Mouse (Mus musculus) CH12F3 (cell line): ENCODE data around the gene Uba1.

Source experiments
- in situ Hi-C: fragments of 300-500 bp; cut with MboI; formaldehyde crosslinking; loops from 2 replicates; pipeline ENCODE4 v1.14.3; 2020; ENCODE audit warnings: low sequenced_read_pairs

The Uba1 gene

GRCm38 (mm10) chrX:20658026-20658652, at the start of gene Uba1:
Uba1 (plus strand) TSS chrX:20658326.
- in situ Hi-C loops, result loop anchor here (25.0 kb wide), 1 partner anchor 279 kb away; the partner anchor contains the start of gene Cfp

GRCm38 (mm10) chrX:20608500-20608899, 49.6 kb upstream of the Uba1 start:
- in situ Hi-C loops, result no loop called here

- in situ Hi-C loops, result no loop called here
Observed at GRCm38 (mm10) chrX:20616861-20617175, 41.3 kb upstream of the Uba1 start.

DNA sequence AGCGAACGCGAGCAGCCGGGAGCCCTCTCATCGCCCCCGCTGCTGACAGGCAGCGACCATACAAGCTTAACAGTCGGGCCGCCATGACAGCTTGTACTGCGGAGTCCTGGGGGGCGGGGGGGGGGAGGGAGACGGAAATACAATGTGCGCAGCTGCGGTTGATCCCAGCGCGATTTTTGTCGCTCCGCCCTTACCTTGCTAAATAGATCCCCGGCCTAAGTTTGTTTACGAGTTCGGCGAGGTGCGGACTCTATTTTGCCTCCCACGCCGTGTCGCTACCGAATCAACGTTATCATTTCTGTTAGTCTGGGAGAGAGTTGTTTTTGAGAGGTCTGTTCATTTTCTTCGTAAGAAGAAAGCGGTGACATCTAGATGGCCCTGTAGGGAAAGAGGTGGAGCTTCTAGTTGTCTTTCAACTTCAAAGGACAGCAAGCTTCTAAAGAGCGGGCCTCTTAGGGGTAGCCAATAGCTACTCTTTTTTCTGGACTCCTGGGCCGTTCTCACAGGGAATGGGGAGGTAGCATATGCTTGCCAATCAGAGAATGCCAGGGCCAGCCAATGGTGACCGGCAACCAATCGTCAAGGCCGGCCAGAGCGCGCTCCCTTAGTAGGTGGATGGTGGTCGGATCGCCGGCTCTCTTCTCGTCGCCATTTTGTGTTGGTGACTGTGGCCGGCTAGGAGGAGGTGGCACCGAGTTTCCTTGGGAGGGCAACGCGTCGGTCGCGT, 40.8 kb upstream of the Uba1 start, which contains the start of the genes Rbm10 and Ndufb11:
Rbm10 (plus strand) TSS at position 328 of the 727 bp plus-strand sequence.
Ndufb11 (minus strand) TSS at position 444 of the 727 bp plus-strand sequence.
- in situ Hi-C loops, result no loop called here

DNA sequence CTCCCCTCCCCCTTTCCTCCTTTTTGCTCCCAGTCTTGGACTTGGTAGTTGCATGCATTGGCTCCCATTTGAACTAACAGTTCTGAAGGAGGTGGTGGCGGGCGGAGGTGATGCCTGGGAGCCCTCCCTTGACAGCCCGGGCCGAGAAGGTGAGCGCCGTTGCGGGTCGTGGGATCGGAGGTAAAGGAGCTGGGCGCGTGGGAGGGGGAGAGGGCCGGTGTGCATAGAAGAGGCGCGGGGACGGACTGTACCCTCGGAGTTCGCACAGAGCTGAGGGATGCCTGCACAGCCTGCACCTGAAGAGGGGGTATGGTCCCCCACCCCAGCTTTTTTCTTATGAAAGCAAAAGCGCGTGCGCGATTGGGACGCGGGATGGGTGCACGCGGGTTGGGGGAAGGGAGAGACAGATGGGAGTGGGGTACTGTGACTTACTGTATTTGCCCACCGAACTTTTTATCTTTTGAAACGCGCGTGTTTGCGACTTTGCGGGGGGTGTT, 40.2 kb upstream of the Uba1 start:
- in situ Hi-C loops, result no loop called here

DNA sequence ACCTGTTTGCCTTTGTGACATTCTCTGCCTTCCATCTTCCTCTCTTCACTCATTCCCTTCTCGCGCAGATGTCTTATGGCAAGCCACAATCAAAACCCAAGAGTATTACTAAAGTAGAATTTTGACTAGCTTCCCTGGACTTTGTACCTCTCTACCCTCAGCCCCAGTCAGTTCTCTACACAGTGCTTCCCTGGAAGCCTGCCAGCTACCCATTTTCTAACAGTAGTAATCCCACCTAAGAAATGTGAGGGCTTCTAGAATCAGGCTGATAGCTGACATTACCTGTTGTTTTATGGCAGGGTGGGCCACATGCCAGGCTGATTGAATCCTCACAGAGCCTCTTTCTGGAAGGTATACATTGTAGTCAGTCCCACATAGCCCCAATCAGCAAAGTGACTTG, 20.0 kb upstream of the Uba1 start:
- in situ Hi-C loops, result no loop called here

GRCm38 (mm10) chrX:20644780-20645179, 13.3 kb upstream of the Uba1 start:
- in situ Hi-C loops, result no loop called here

GRCm38 (mm10) chrX:20657593-20657992, 533 bp upstream of the Uba1 start:
- in situ Hi-C loops, result loop anchor here (25.0 kb wide), 1 partner anchor 280 kb away; the partner anchor contains the start of gene Cfp

DNA sequence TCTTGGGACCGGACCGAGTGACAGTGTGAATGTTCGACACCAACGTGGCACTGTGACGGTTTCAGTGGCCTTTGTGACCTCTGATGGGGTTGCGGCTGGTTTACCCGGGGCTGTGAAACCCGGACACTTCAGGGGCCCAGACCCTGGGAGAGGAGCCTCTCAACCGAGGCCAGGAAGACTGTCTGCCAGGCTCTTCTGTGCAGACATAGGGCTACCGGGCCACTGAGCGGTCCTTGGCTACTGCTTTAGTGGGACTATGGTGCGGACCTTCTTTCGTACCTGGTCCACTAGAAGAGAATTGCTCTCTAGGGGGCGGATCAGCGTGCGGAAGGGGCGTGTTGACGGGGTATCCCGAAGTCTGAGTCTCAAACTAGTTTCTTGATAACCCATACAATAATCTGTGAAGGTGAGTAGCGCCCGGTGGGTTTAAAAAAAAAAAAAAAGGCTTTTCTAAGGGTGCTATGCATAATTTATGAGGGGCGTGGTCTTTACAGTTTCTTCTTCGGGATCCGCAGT, 823 bp downstream of the Uba1 start:
- in situ Hi-C loops, result loop anchor here (25.0 kb wide), 1 partner anchor 278 kb away; the partner anchor contains the start of gene Cfp

- in situ Hi-C loops, result loop anchor here (25.0 kb wide), 1 partner anchor 275 kb away; the partner anchor contains the start of gene Cfp
Observed at GRCm38 (mm10) chrX:20662317-20662715, 4.2 kb downstream of the Uba1 start.

GRCm38 (mm10) chrX:20662716-20663443, 4.8 kb downstream of the Uba1 start:
- in situ Hi-C loops, result loop anchor here (25.0 kb wide), 1 partner anchor 274 kb away; the partner anchor contains the start of gene Cfp

DNA sequence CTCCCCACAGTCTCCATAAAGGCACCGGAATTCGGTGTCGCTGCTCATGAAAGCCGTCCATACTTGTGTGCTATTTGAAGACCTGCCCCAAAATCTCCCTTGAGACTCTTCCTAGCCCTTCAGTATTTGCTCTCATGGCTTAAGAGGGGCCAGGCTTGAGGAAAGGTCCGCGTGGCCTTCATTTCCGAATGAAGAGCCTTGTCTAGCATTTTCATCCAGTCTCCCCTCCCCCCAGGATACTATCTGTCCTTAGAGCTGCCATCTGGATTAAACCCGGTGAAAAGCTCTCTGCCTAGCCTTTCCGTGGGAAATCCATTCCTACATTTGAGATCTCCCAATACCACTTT, 5.3 kb downstream of the Uba1 start:
- in situ Hi-C loops, result loop anchor here (25.0 kb wide), 1 partner anchor 274 kb away; the partner anchor contains the start of gene Cfp

DNA sequence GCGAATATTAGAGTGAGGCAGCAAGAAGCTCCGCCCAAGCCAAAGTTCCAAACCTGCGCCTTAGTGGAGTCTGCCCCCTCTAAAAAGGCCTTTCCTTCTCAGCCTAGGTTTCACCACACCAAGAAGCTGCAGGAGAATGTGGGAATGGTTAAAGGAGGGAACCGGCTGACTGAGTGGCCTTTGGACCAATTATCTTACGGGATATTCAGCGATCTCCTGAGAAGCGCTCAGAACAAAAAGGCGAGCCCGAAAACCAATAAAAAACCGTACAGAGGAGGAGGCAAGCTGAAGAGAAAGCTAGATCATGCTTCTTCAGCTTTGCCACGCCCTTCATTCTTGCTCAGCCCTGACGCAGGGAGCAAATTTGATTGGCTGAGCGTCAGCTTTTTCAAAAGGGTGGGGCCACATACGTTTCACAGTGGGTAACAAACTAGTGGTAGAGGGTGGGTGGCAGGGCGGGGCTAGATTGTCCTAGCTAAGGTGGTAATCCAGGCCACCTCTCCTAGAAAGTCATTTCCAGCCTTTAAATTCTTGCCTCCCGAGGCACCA, 29.5 kb downstream of the Uba1 start, which contains the start of gene Cdk16:
Cdk16 (plus strand) TSS at position 436 of the 549 bp plus-strand sequence.
- in situ Hi-C loops, result no loop called here

DNA sequence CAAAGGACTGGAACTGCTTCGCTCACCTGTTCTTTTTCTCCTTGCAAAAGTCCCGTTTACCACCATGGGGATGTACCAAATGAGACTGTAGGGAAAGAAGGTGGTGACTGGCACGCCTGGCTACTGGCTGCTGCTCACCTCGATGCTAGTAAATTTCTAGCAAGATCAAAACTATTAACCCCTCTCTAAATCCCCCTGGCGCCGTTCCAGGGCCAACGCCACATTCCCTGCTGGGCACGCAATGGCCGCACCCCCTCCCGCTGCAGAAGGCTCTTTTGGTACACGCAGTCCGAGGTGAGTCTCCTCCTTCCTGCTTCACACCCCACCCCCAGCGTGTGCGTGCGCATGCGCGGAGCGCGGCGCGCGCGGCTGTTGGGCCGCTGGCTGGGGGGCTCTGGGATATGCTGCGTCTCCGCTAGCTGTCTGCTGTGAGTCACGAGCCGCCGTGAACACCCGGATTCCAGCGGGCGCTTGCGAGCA, 30.0 kb downstream of the Uba1 start:
- in situ Hi-C loops, result no loop called here

DNA sequence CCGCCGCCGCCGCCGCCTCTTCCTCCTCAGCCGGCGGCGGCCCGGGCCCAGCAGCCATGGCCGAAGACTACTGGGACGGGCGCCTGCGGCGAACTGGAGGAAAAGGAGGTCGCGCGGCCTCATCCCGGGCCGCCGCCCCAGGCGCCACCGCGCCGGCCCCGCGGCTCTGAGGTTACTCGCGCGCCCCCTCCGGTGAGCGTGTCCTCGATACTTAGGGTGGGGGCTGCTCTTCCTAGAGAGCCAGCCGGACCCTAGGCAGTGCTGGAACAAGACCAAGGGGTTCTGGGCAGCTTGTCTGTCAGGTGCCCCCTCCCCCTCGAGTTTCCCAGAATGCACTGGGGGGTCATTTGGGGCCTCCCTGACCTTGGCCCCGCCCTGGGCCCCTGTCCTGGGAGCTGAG, 30.5 kb downstream of the Uba1 start:
- in situ Hi-C loops, result no loop called here

DNA sequence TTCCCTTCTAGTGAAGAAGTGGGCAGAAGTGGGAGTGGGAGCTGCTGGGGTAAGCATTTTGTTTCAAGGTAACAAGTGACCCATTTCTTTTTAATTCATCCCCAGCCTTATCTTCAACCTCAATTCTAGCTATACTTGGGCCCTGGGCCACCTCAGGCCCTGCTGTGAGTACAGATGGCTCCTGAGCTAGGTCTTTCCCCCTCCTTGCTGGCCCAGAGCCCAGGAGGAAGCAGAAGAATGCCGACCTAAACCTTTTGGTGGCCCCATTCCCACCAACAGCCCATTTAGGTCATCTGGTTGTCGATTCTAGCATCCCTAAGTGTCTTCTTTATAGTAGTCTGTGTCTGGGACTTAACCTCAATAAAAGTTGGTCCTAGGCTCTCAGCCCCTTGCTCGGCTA, 33.4 kb downstream of the Uba1 start:
- in situ Hi-C loops, result no loop called here

GRCm38 (mm10) chrX:20692616-20693015, 34.5 kb downstream of the Uba1 start:
- in situ Hi-C loops, result no loop called here

GRCm38 (mm10) chrX:20695842-20696241, 37.7 kb downstream of the Uba1 start:
- in situ Hi-C loops, result no loop called here

DNA sequence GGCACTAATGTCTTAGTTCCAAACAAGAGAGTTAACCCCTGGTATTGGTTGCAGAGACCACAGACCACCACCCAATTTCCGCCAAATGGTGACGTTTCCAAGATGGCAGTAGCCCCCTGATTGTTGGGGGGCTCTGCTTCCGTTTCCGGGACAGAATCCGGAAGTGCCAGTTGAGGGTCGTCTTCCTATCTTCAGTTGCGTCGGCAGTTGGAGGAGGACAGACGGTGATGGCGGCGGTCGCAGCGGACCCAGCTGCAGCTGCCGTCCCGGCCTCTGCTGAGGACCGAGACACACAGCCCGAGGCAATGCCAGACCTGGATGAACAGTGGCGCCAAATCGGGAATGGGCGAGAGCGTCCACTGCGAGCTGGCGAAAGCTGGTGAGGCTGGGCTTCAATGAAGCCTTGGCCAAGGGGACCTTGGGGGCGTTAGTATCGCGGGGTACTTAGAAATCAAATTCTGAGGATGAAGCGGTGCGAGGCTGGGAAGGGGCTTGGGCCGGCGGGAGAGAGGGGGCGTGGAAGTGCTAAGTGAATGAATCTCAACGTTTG, 45.7 kb downstream of the Uba1 start, which contains the start of gene Usp11:
Usp11 (plus strand) TSS at position 166 of the 550 bp plus-strand sequence.
- in situ Hi-C loops, result no loop called here
